Mouse (Mus musculus) kidney, postnatal 14 days (tissue): Measurements from ENCODE around the gene Pld2.
A peak's percentile ranks its signal among the peaks of the same experiment; 100 is the strongest.
"Not testable (repeated sequence)": the region's sequence is repeated elsewhere in the genome, so short reads cannot be mapped to it uniquely, and the experiment has no call there.

Experiments used
- DNase-seq: peaks from one replicate; pipeline ENCODE4 v3.0.0; 2022; ENCODE audit warnings: mixed read lengths

Pld2 gene

DNA sequence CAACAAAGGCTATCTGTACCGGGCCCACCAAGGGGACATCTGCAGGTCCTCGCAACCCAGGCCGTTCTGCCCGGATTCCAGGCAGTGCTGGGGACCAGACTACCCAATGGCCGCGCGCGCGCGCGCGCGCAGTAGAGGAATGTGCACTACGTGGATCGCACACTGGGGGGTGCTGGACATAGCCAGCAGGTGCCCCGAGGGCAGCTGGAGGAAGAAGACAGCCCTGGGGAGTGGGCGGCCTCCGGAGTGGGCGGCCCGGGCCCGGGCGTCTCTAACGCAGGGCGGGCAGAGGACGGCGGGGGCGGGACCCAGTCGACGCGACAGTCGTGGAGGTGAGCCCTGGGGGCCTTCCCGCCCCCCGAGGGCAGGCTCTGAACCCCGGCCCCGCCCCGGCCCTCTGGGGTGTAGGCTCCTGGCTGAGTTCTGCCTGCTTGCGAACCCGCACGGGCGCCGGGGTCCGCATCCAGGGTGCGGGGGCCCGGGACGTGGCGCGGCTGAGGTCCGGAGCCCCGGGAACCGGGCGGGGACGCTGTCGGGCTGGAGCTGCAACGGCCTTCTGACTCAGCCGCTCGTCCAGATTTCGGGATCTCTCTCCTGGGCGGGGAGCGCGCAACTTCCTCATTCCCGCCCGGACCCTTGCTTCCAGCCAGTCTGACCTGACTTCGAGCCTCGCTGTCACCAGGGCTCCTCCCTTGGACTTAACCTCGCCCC lies at the start of gene Pld2:
Gene Pld2 (plus strand): TSS at position 188 of the 711 bp plus-strand sequence.
- DNase-seq, result peak; percentile 95

GRCm38 (mm10) chr11:70499566-70500475 lies 40.0 kb upstream of the Pld2 start:
- DNase-seq, result peak; percentile 58

DNA sequence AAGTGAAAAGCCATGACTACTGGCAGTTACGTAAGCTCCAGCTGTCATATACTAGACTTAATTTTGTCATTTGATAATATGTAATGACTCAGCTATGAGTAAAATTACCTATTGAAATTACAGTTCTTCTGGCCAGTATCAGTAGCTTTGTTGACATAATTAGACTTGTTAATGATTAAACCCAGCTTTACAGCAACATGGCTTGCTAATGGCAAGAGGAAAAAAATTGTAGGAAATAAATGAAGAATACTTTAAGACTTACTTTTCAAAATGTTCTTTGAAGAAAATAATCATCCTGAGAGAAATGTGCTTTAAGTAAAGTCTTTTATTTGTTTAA lies 39.4 kb upstream of the Pld2 start:
- no peak for DNase-seq

- no peak for DNase-seq
These were observed 37.8 kb upstream of the Pld2 start for GRCm38 (mm10) chr11:70502018-70502417.

DNA sequence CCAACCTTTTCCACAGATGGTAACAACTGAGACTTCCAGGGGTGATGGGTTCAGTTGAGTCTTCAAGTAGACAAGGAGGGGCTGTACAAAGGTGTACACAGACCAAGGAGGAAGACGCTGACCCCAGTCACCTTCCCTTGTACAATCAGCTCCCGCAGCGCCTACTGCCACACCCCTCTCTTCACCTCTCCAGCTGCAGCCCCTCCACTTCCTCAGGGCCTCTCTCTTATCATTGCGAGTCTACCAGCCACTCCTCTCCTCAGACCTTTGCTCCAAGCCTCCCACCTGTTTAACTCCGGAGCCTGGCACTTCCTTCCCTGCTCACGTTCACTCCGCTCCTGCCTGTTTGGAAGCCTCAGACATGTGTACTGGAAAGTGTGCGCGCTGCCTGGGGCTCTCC lies 34.9 kb upstream of the Pld2 start, which contains the start of gene Tm4sf5:
Gene Tm4sf5 (plus strand): TSS at position 275 of the 400 bp plus-strand sequence.
- no peak for DNase-seq

DNA sequence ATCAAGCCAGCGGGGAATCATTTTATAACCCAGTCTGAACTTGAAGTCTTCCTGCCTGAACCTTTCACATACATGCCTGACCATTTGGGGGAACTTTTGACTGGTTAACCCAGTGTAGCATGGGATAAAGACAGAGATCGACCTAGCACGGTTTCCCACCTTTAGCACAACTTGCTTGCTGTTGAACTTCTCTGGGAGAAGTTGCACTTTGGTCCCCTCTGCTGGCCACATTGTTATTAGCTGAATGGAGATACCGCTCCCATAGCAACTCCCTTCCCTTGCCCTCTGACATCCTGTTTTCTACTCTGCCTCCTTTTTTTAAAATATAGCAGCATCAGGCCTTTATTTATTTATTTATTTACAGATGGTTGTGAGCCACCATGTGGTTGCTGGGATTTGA lies 33.5 kb upstream of the Pld2 start:
- peak; percentile 83 for DNase-seq

DNA sequence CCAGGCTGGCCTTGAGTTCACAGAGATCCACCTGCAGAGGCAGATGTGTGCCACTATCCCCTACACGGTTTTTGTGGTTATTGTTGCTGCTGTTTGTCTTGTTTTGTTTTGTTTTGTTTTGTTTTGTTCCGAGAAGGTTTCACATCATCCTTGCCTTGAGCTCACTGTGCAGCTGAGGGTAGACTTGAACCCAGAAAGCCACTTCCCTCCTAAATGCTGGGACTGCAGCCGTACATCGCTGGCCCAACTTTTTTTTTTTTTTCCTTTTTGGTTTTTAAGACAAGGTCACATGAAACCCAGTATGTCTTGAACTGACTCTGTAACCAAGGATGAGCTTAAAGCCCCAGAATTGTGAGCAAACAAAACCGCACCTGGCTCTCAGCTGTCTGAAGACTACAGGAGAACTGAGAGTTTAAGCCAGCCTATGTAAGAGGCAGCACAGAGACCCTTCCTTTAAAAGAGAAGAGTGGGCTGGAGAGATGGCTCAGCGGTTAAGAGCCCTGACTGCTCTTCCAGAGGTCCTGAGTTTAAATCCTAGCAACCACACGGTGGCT lies 32.8 kb upstream of the Pld2 start:
- no peak for DNase-seq

DNA sequence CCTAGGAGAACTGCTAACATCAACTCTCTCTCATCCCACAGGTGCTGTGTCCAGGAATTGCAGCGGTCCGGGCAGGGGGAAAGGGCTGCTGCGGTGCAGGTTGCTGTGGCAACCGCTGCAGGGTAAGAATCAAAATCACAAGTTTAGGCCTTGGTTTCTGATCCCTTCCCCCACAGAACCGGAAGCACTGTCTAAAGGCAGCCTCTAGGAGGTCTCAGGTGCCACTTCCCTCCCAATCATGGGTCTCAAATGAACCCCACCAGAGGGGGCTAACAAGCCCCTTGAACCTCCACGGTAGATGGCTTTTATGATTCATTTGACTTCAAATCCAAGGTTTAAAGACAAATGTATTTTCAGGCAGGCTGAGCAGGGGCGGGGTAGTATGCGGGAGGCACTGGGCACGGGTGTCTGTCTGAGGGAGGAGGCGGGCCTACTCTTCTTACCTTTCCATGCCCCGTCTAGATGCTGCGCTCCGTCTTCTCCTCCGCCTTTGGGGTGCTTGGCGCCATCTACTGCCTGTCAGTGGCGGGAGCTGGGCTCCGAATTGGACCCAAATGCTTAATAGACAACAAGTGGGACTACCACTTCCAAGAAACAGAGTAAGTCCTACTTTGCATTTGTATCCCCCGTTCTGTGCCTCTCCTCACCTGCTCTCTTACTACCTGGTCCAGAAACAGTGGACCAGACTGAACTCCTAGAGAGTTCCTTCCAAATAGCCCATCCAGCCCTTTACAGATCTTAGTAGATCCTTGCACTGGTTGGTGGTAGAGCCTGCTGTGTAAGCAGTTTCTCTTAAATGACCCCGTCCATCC lies 29.9 kb upstream of the Pld2 start:
- peak; percentile 53 for DNase-seq

DNA sequence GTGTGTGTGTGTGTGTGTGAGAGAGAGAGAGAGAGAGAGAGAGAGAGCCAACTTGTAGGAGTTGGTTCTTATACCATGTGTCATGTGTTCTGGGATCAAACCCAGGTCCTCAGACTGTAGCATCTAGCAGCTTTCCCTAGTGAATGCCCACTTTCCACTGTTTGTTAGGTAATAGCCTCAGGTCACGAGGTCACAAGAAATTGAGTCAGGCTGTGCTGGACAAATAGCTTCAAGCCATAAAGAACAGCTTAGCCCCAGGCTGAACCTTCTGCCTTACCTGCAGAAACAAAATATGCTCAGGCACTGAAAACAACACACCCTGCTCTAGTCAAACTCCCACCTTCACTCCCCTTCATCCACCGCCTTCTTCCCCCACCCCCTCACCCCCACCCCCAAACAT lies 28.6 kb upstream of the Pld2 start:
- no peak for DNase-seq

- no peak for DNase-seq
These were observed 28.0 kb upstream of the Pld2 start for GRCm38 (mm10) chr11:70511825-70512224.

- DNase-seq, result no peak
These were observed 27.0 kb upstream of the Pld2 start for GRCm38 (mm10) chr11:70512709-70513342.

DNA sequence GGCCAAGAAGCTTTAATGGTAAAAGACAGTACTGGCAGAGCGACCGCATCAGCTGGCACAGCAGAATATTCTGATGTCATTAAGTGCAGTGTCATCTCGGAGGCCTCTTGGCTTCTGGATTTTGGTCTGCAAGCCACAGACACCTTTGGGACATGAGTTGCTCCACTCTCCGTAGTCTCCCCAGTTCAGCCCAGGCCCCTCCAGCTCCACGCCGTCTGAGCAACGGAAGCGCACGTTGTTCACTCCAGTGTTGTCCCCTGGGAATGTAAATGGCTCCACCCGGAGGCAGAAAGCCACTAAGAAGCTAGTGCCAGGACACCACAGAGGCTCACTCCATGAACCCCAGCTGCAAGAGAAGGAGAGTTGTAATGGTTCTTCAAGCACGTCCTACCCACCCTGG lies 26.3 kb upstream of the Pld2 start:
- DNase-seq, result no peak

- DNase-seq, result no peak
These were observed 25.6 kb upstream of the Pld2 start, which contains the start of gene Vmo1 for GRCm38 (mm10) chr11:70514288-70514687. Gene Vmo1 (minus strand): TSS chr11:70514616.

- peak; percentile 67 for DNase-seq
These were observed 23.5 kb upstream of the Pld2 start for GRCm38 (mm10) chr11:70516352-70516751.

GRCm38 (mm10) chr11:70518436-70518835 lies 21.4 kb upstream of the Pld2 start:
- DNase-seq, result no peak

- no peak for DNase-seq
These were observed 20.9 kb upstream of the Pld2 start, which contains the start of gene Gltpd2 for GRCm38 (mm10) chr11:70518923-70519322. Gene Gltpd2 (plus strand): TSS chr11:70519196.

DNA sequence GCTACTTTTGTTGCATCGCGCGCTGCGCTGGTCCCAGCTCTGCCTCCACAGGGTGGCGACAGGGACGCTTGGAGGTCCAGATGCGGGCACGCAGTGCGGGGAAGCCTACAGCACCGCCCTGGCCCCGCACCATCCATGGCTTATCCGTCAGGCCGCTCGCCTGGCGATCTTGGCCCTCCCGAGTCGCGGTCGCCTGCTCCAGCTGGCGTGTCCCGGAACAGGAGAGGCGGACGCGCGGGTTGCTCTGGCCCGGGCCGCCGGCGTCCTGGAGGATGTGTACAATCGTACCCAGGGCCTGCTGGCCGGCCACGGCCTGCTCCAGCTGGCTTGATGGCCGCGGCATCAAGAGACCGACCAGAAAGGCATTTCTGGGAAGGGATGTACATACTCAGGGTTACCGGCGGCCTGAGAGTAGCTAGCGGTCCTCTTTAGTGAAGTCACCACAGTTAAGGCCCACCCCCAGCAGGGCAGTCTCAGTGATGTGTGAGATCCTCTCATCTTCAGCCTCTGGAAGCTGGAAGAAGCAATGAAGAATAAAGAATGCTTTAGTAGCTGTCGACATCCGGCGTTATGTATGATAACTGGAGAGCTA lies 19.6 kb upstream of the Pld2 start:
- DNase-seq, result peak; percentile 55

DNA sequence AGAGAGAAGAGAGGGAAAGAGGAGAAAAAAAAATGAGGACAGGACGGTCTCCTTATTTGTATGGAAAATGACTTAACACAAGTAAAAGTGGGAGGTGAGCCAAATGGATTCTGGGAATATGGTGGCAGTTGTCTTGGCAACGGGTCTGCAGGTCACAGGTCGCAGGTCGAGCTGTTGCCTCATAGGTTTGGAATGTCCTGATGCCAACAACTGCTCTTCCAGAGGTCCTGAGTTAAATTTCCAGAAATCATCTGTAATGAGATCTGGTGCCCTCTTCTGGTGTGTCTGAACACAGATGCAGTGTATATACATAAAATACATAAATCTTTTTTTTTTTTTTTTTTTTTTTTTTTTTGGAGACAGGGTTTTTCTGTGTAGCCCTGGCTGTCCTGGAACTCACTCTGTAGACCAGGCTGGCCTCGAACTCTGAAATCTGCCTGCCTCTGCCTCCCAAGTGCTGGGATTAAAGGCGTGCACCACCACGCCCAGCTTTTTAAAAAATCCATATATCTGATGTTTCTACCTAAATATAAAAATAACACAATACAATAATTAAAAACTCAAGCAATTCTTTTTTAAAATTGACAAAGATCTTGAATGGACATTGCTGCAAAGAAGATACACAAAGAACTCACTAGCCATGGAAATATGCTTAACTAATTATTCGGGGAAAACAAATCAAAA lies 16.4 kb upstream of the Pld2 start:
- not testable (repeated sequence) for DNase-seq

GRCm38 (mm10) chr11:70524782-70525181 lies 15.1 kb upstream of the Pld2 start:
- no peak for DNase-seq

DNA sequence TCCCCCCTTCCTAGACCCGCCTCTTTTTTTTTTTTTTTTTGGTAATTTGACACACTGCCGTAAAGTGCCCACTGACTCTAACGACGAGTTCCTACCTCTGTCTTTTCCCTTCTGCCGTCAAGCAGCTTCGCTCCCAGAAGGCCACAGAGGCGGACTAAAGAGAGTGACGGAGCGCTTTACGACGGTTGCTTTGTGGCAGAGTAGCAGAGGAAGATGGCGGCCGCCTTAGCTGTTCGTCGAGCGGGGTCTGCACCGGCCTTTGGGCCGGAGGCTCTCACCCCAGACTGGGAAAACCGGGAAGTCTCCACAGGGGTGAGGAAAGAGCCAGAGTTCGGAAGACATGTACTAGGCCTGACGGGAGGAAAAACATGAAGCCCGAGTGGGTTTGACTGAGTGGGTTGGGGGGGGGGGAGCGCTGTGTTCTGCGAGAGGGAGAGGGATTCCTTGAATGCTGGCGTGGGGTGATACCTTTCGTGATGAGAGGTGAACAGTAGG lies 14.6 kb upstream of the Pld2 start, which contains the start of gene Psmb6:
Gene Psmb6 (plus strand): TSS at position 184 of the 495 bp plus-strand sequence.
- peak; percentile 96 for DNase-seq

DNA sequence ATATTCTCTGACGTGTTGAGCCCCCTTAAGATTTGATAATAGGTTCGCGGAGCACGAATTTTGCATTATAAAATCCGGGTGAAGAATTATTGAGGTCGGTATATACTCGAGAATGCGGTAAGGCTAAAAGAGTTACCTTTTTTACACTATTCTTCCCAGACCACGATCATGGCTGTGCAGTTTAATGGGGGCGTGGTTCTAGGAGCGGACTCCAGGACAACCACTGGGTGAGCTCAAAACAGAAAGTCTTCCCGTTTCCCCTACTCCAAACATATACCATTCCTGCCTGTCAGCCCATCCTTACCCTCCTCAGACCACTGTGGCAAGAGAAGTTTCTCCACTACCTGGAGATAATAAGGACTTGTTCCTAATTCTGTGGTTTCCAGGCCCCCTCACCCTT lies 14.1 kb upstream of the Pld2 start:
- DNase-seq, result no peak
